Mouse (Mus musculus): ENCODE results near the gene H2-DMb1.
"Not testable (repeated sequence)": the region's sequence is repeated elsewhere in the genome, so short reads cannot be mapped to it uniquely, and the experiment has no call there.

DNA sequence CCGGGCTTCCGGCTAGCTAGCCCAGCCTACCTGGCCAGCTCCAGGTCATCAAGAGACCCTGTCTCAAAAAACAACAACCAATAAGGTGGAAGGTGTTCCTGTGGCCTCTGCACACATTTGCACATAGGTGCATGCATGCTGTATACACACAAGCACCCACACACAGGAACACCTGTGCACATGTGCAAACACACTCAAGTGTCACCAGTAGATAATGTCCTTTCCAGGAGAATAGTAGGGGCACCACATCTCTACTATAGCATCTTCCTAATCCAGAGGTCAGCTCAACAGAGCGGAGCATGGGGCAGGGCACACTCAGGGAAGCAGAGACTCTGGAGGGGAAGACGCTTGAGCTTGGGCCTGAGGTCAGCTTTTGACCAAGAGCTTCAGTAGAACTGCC, 8.7 kb upstream of the H2-DMb1 start:
- TF ChIP-seq CTCF (IDR thresholded peaks at IDR 0.05; ENCODE audit: extremely low read depth, insufficient read depth, insufficient read length, insufficient replicate concordance); POLR2A (IDR thresholded peaks at IDR 0.05; ENCODE audit: low read depth, low read length): not testable (repeated sequence)
